Mouse (Mus musculus) macrophage (primary cell): ENCODE results near the gene Zbtb6. TPM values are rescaled to one million over a fixed set of nuclear protein-coding genes. Genes with fewer than 3 reads are reported as not detected.

Source experiments
- H3K27ac ChIP-seq: fragments of 350-480 bp; formaldehyde crosslinking; 2 replicates; pipeline ENCODE4 v1.9.0; 2021
- H3K36me3 ChIP-seq: fragments of 350-480 bp; formaldehyde crosslinking; 2 replicates; pipeline ENCODE4 v1.9.0; 2021; ENCODE audit errors: inconsistent target
- H3K4me3 ChIP-seq: fragments of 350-480 bp; formaldehyde crosslinking; 2 replicates; pipeline ENCODE4 v1.9.0; 2021; ENCODE audit errors: inconsistent target
- H3K79me2 ChIP-seq: fragments of 350-480 bp; formaldehyde crosslinking; 2 replicates; pipeline ENCODE4 v1.9.0; 2021; ENCODE audit errors: inconsistent target
- WGBS: methylation state at CpG from one replicate; pipeline ENCODE4 v1.1.7; 2026; ENCODE audit warnings: inconsistent platforms; ENCODE audit not compliant: missing documents; 5-methylcytosine and 5-hydroxymethylcytosine counted together
- polyA plus RNA-seq: library from polyadenylated mRNA; stranded (reverse); fragments of 250-400 nt; gene quantifications from 3 replicates; pipeline ENCODE4 v1.2.4, GENCODE M21; 2018; ENCODE audit warnings: inconsistent platforms
- total RNA-seq, 78 experiments: library from RNA; depleted of rRNA; stranded (reverse); fragments of 250-400 nt; gene quantifications; 1 replicate in 9 of 78; 2 replicates in 24 of 78; 3 replicates in 43 of 78; 4 replicates in 2 of 78; pipeline ENCODE4 v1.2.4; 2018; ENCODE audit warnings: inconsistent platforms in 56 of 78

The Zbtb6 gene
- 10 to 100 TPM in 17 of 26 experiments, 1 to 10 TPM in 9; 4.8 to 32.0 (median 15.0) TPM for total RNA-seq (2018; cell fraction: chromatin; rRNA removed)
- total RNA-seq (2018; cell fraction: cytosol; rRNA removed) = 10 to 100 TPM in 22 of 26 experiments, 1 to 10 TPM in 4; 7.6 to 18.2 (median 14.0) TPM
- 10 to 100 TPM in 22 of 26 experiments, 1 to 10 TPM in 4; 6.1 to 39.4 (median 19.3) TPM for total RNA-seq (2018; cell fraction: nucleus; rRNA removed)
- polyA plus RNA-seq = 10.3 to 13.1 TPM (median 11.9 TPM) in 3 replicates

- H3K4me3 ChIP-seq = peak within 1 kb of the TSS; percentile 96
- peak within 1 kb of the TSS; percentile 60 for H3K27ac ChIP-seq
- WGBS = under 1% methylated on average over 47 of the region's 51 CpGs
- H3K36me3 ChIP-seq = no peaks in the 10 kb centered on the region
- H3K79me2 ChIP-seq = peaks cover 84% of the 10 kb centered on the region
Observed at GRCm38 (mm10) chr2:37442611-37443591, at the start of gene Zbtb6, which contains the start of the genes Zbtb26 and Rabgap1. Gene Zbtb6, minus strand, starts transcription at chr2:37443171. Gene Zbtb26, minus strand, starts transcription at chr2:37443135. Gene Rabgap1, plus strand, starts transcription at chr2:37443279.

DNA sequence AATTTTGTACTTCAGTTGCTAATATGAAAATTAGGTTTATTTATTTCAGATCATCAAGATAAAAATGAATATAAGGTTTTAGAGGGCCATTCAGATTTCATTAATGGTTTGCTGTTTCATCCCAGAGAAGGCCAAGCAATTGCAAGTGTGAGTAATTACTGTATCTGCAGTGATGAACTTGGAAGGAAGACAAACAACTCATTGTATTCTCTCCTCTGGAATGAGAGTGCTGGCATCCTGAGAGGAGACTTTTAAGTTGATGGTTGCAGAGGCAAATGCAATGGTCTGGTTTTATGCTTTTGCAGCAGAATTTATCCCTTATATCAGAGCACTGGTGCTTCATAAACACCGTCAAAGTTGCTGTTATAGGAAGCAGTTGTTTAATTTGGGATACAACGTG, 46.0 kb upstream of the Zbtb6 start:
- no peaks in the 10 kb centered on the region for H3K79me2 ChIP-seq
- H3K36me3 ChIP-seq = peaks cover 48% of the 10 kb centered on the region
- H3K27ac ChIP-seq = no peak overlapping the region
- H3K4me3 ChIP-seq = no peak overlapping the region
- WGBS = 100% methylated on average over 2 of the region's 2 CpGs

DNA sequence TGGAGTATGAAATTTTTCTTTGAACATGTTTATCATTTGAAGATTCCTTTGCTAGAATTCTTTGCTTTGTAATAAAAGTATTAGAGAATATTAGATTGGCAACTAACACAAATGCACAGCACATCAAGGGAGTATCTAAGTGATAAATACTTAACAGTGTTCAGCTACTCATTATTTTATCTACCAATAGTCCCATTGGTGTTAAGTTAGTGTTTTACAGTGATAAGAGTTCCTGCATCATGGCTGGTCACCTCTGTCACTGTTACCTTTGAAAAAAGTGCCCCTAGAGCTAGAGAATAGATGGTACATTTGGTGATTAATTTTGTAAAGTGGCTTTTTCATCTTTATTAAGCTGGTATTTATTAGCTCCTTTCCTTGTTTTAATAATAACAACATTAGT, 43.4 kb upstream of the Zbtb6 start:
- H3K27ac ChIP-seq = no peak overlapping the region
- peaks cover 34% of the 10 kb centered on the region for H3K36me3 ChIP-seq
- H3K79me2 ChIP-seq = no peaks in the 10 kb centered on the region
- H3K4me3 ChIP-seq = no peak overlapping the region

DNA sequence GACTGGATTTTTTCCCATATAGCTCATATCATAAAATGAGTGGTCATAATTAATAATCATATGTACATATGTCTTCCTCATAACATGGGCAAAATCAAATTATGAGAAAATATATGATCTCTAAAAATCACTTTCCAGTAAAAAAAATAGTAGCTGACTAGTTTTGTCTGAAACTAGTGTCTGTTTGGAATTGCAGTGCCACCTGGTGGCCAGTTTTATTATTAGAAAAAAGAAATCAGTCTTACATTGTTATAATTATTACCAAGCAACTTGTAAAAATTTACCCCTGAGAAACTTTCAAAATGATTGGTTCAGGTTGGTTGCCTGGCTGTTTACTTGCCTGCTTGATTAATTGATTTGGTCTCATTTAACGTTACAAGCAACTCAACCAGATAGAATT, 42.4 kb upstream of the Zbtb6 start:
- Histone ChIP-seq H3K4me3 (no peak overlapping the region), H3K36me3 (peaks cover 23% of the 10 kb centered on the region), H3K79me2 (no peaks in the 10 kb centered on the region), H3K27ac (no peak overlapping the region)
- 92% methylated on average over 1 of the region's 1 CpGs for WGBS

DNA sequence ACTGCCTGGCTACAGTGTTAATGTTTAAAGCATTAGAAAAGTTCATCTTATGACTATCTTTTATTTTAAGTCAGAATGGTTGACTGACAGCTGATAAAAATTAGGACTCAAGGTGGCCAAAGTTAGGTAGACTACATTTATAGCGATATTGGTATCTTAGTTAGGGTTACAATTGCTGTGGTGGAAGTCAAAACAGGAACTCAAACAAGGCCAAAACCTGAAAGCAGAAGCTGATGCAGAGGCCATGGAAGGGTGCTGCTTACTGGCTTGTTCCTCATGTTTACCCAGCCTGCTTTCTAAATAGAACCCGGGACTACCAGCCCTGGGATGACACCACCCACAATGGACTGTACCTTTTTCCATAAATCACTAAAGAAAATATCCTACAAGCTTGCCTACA, 41.2 kb upstream of the Zbtb6 start:
- 69% methylated on average over 2 of the region's 2 CpGs for WGBS
- Histone ChIP-seq H3K79me2 (no peaks in the 10 kb centered on the region), H3K27ac (no peak overlapping the region), H3K36me3 (peaks cover 22% of the 10 kb centered on the region), H3K4me3 (no peak overlapping the region)

DNA sequence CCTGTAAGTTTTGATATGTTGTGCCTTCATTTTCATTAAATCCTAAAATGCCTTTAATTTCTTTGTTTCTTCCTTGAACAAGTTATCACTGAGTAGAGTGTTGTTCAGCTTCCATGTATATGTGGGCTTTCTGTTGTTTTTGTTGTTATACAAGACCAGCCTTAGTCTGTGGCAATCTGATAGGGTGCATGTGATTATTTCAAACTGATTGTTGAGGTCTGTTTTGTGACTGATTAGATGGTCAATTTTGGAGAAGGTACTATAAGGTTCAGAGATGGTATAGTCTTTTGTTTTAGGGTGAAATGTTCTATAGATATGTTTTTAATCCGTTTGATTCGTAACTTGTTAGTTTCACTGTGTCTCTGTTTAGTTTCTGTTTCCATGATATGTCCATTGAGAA, 37.1 kb upstream of the Zbtb6 start:
- Histone ChIP-seq H3K4me3 (no peak overlapping the region), H3K79me2 (no peaks in the 10 kb centered on the region), H3K36me3 (peaks cover 40% of the 10 kb centered on the region), H3K27ac (no peak overlapping the region)
- 91% methylated on average over 2 of the region's 2 CpGs for WGBS

DNA sequence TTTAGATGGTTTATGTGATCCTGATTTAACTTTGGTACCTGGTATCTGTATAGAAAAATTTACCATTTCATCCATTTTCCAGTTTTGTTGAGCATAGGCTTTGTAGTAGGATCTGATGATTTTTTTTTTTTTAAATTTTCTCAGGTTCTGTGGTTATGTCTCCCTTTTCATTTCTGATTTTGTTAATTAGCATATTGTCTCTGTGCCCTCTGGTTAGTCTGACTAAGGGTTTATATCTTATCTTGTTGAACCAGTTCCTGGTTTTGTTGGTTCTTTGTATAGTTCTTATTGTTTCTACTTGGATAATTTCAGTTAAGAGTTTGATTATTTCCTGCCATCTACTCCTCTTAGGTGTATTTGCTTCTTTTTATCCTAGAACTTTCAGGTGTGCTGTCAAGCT, 36.6 kb upstream of the Zbtb6 start:
- H3K4me3 ChIP-seq = no peak overlapping the region
- peaks cover 43% of the 10 kb centered on the region for H3K36me3 ChIP-seq
- no peaks in the 10 kb centered on the region for H3K79me2 ChIP-seq
- no peak overlapping the region for H3K27ac ChIP-seq

DNA sequence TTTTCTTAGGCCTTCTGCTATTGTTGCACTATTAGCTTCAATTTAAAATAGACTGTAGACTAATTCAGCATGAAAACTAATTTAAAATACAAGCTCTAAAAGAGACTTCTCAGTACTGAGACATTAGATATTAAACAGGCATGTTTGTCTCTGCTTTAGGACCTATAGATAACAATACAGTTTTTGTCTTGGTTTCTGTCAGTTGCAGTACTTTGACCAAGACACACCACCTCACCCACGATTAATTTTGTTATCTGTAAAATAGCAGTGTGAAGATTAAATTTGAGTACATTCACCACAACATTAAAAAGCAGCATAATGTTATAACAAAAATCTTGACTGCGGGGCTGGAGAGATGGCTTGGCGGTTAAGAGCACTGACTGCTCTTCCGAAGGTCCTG, 23.3 kb upstream of the Zbtb6 start:
- H3K4me3 ChIP-seq = no peak overlapping the region
- peaks cover 13% of the 10 kb centered on the region for H3K36me3 ChIP-seq
- WGBS = 90% methylated on average over 4 of the region's 4 CpGs
- no peak overlapping the region for H3K27ac ChIP-seq
- H3K79me2 ChIP-seq = peaks cover 68% of the 10 kb centered on the region

DNA sequence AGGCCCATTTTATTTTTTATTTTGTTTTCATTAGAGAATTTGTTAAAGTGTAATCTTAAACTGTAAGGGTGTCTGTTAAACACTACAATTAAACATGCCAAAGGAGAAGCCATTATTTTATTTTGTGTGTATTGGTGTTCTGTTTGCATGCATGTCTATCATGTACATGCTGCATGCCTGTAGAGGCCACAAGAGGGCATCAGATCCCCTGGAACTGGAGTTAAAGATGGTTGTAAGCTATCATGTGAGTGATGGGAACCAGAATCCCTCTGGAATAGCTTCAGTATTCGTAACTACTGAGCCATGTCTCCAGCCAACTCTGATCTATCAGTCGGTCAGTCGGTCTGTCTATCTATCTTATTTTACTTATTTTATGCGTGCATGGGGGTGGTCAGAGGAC, 17.7 kb upstream of the Zbtb6 start:
- 84% methylated on average over 4 of the region's 4 CpGs for WGBS
- Histone ChIP-seq H3K4me3 (no peak overlapping the region), H3K79me2 (peaks cover 99% of the 10 kb centered on the region), H3K27ac (no peak overlapping the region), H3K36me3 (no peaks in the 10 kb centered on the region)

DNA sequence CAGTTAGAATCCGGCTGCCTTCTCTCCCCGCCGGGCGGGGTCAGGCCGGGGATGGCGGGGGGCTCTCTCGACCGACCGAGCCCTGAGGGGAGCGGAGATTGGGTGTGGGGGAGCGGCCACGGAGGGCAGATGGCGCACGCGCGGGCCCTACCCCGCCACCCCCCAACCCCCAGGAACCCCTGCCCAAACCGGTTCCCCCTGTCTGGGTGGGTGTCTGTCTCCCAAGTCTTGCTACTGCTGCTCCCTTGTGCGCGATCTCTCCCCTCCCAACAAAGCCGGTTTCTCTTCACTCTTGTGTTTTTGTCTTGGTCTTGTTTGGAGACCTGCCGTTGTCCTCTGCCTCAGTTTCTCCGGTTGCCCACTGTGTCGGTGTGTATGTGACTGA, 9.4 kb upstream of the Zbtb6 start:
- no peaks in the 10 kb centered on the region for H3K36me3 ChIP-seq
- 0% methylated on average over 16 of the region's 24 CpGs for WGBS
- peaks cover 89% of the 10 kb centered on the region for H3K79me2 ChIP-seq
- H3K27ac ChIP-seq = peak overlapping the region; percentile 24; the same call in 1 of the 2 replicates
- peak overlapping the region; percentile 82 for H3K4me3 ChIP-seq

DNA sequence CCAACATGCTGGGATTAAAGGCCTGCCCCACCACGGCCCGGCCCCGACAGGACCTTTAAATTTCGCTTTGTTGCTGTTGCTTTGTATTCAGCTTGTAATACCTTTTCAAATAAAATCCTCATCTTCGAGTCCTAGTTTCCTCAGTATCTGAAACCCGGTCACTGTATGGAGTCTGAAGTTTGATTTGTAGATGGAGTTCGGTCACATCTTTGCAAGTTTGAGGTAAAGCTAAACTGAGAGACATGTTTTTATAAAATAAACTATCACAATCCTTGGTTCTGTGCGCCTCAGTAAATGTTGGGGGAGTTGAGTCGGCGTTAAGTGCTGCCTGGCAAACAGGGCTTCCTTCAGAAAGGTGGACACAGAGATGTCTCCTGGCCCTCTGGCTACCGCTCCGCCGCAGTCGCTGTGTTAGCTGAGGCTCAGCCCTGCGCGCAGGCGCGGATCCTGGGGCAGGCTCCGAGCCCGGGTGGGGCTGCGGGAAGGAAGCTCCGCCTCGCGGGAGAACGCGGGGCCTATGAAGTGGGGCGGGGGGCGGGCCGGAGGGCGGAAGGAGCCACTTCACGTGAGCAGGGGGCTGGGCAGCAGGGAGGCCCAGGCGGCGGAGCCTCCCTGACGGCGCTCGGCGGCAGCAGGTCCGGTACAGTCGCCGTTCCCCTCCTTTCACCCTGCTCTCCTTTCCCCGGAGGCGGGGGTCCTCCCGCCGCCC, 8.8 kb upstream of the Zbtb6 start:
- peaks cover 89% of the 10 kb centered on the region for H3K79me2 ChIP-seq
- H3K36me3 ChIP-seq = no peaks in the 10 kb centered on the region
- 9% methylated on average over 36 of the region's 44 CpGs for WGBS
- H3K4me3 ChIP-seq = peak overlapping the region; percentile 82
- H3K27ac ChIP-seq = no peak overlapping the region; the same call in 1 of the 2 replicates

DNA sequence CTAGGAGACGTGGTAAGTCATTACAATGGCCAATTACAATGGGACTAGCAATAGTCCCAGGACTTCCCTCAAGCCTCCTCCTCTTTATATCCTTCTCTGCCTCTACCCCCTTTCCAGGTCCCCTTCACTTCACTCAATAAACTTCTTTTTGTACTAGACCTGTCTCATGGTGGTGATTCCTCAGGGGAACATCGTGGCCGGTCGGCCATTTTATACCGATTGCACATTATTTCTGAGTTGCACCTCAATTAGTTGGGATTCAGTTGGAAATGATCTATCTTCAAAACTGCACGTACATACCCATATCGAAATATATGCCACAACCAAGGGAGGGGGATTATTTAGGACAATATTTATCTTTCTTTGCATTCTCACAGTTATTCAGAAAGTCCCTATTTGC, 11.4 kb downstream of the Zbtb6 start:
- Histone ChIP-seq H3K36me3 (peaks cover 11% of the 10 kb centered on the region; the same call in 1 of the 2 replicates), H3K79me2 (peaks cover 51% of the 10 kb centered on the region), H3K27ac (peak overlapping the region; percentile 82), H3K4me3 (peak overlapping the region; percentile 86)
- 55% methylated on average over 7 of the region's 7 CpGs for WGBS

DNA sequence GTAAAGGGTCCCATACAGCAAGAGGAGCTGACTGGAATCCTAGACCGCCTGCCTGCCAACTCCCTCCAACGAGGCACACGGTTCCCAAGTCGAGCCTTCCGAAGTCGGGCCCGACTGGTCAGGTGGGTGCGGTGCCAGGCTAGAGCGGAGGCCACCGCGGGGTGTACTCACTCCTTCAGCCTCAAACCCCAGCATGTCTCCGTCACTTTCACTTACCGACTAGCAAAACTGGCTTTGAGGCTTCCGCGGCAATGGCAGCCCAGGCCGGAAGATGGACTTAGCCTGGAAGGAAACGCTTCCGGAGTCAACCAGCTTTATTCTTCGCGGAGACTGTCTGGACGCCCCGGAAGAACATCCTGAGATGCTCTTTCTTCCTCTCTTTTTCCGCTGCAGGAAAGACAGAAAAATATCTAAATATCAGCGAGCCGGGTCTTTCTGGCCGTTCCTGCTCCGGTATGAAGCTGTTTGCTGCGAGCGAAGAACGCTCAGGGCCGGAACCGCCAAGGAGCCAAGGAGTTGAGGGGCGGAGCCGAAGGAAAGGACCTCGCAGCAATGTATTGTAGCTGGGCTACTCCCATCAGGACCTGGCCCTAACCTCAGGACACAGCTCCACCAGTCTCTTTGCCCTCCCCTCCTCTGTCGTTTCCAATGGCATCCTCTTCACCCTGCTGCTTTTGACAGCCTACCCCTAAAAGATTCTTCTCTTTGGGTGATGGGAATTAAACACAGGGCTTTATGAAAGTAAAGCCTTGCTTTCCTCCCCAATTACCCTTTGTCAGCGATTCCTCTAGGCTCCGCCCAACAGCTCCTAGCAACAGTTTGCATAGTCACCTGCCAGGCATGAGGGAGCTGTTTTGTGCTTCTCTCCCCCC, 12.1 kb downstream of the Zbtb6 start:
- WGBS = under 1% methylated on average over 36 of the region's 38 CpGs
- Histone ChIP-seq H3K4me3 (peak overlapping the region; percentile 86), H3K36me3 (peaks cover 11% of the 10 kb centered on the region; the same call in 1 of the 2 replicates), H3K79me2 (peaks cover 56% of the 10 kb centered on the region), H3K27ac (peak overlapping the region; percentile 82)

DNA sequence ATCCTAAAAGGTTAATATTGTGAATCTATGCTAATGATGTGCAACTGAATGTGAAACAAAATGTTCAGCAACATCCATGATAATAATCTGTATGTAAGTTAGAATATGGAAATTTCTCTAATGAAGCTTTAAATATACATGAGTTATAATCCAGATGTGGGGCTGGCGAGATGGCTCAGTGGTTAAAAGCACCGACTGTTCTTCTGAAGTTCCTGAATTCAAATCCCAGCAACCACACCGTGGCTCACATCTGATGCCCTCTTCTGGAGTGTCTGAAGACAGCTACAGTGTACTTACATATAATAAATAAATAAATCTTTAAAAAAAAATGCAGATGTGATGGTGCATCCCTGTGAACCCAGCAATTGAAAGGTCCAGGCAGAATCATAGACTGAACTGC, 19.3 kb downstream of the Zbtb6 start:
- Histone ChIP-seq H3K36me3 (peaks cover 8% of the 10 kb centered on the region; the same call in 1 of the 2 replicates), H3K79me2 (peaks cover 67% of the 10 kb centered on the region), H3K4me3 (no peak overlapping the region), H3K27ac (no peak overlapping the region)
- WGBS = 40% methylated on average over 3 of the region's 3 CpGs
